Mouse (Mus musculus): Measurements from ENCODE around the gene Ammecr1. TPM values are rescaled to one million over a fixed set of nuclear protein-coding genes. Genes with fewer than 3 reads are reported as not detected.
A peak's percentile ranks its signal among the peaks of the same experiment; 100 is the strongest.

Ammecr1 gene
- total RNA-seq, 1 experiment from 2014 or later = 24.7 TPM

DNA sequence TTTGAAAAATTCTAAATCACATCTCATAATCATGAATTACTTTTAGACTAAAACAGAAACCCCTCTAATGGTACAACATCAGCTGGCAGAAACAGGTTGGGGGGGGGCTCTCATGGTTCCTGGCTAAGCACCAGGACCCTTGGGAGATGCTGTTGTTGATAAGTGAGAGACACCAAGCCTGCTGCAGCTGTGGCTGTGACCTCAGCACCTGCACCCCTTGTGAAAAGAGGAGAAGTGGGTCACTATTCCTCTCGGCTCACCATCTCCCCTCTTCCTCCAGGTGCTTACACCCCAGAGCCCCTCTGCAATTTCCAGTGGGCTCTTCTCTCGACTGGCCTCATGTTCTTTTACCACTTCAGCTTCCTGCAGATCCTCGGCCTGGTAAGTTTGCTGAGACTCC lies 134.3 kb downstream of the Ammecr1 start:
- ATAC-seq (replicated peaks; ENCODE audit: low read depth, poor library complexity, severe bottlenecking) = no peak

- ATAC-seq (replicated peaks; ENCODE audit: low read depth, poor library complexity, severe bottlenecking) = no peak
Observed at GRCm38 (mm10) chrX:142830572-142830971, 136.0 kb downstream of the Ammecr1 start.

DNA sequence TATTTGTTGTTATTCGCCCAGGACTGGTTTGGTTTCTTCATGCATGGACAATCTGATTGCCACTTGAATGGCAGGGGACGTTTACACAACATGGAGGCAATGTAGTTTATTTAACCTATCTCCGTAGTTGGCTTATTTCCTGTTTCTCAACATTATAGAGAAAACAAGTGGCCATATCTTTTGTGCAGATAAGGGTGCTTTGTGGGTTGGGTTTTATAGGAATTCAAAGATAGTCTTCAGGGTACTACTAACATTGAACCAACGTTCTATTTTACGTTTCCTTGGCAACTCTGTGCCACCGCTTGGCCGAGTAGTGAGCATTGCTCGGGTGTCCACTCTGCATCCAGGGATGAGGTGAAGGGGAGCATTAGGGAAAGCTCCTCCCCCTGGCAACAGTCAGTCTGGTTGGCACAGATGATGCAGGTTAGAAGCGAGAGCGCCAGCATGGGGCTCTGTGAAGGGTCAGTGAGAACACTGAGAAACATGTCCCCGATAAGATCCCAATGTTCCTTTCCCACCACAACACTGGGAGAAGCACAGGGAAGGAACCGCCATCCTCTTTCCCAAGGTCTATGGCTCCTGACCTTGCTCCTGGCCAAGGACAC lies 136.6 kb downstream of the Ammecr1 start:
- ATAC-seq (replicated peaks; ENCODE audit: low read depth, poor library complexity, severe bottlenecking) = no peak; the same call in 1 of the 2 replicates

- ATAC-seq (replicated peaks; ENCODE audit: low read depth, poor library complexity, severe bottlenecking) = no peak
Observed at GRCm38 (mm10) chrX:142829267-142829666, 137.3 kb downstream of the Ammecr1 start.

GRCm38 (mm10) chrX:142828184-142828908 lies 138.2 kb downstream of the Ammecr1 start:
- ATAC-seq (replicated peaks; ENCODE audit: low read depth, poor library complexity, severe bottlenecking) = peak; percentile 10; the same call in 1 of the 2 replicates

DNA sequence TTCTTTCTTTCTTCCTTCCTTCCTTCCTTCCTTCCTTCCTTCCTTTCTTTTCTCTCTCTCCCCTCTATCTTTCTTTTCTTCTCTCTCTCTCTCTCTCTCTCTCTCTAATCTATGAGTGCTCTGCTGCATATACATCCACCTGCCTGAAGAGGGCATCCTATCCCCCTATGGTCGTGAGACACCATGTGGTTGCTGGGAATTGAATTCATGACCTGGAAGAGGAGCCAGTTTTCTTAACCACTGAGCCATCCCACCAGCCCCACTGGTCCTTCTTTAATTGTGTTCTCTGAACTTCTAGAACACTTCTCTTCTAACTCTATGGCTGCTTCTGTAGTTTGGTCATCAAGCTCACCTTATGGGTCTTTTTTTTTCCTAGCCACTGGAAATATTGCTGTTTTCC lies 138.9 kb downstream of the Ammecr1 start:
- ATAC-seq (replicated peaks; ENCODE audit: low read depth, poor library complexity, severe bottlenecking) = no peak

DNA sequence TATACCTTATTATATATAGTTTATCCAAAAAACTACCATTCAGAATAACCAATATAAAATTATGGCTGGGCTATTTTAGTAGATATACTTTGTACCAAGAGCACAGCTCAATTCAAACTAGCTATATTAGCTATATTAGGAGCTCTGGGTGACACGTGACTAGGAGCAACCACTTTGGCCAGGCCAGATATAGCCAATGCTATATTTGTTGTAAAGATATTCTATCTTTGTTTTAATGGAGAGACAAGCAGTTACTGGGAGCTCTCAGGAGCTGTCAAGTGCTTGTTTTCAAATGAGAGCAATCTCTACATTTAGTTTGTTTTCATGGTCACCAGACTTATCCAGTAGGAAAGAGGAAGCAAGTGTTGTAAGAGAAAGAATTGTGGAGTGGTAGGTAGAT lies 141.2 kb downstream of the Ammecr1 start:
- ATAC-seq (replicated peaks; ENCODE audit: low read depth, poor library complexity, severe bottlenecking) = no peak

GRCm38 (mm10) chrX:142821846-142822245 lies 144.7 kb downstream of the Ammecr1 start:
- 0 out of 2 replicates have a peak, but pooled peaks have one; percentile 45 for ATAC-seq (replicated peaks; ENCODE audit: low read depth, poor library complexity, severe bottlenecking)

DNA sequence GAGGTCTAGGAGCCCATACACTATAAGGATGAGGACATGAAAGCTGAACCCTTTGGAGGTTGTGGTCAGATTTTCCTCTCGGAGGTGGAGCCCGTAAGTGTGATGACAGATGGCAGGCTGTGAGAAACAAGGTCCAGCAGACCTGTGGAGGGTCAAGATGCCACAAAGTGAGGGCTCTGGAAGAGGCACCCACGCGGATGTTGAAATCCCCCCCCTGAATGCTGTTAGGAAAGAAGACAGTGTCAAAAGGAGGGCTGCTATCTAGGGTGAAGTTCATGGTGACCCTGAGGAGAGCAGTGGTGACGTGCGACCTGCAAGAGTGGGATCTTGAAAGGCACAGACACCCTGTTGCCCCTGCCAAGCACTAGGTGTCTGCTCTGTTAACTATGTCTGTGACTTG lies 145.3 kb downstream of the Ammecr1 start:
- no peak for ATAC-seq (replicated peaks; ENCODE audit: low read depth, poor library complexity, severe bottlenecking)

- ATAC-seq (replicated peaks; ENCODE audit: low read depth, poor library complexity, severe bottlenecking) = peak; percentile 66
Observed at GRCm38 (mm10) chrX:142818057-142818682, 148.4 kb downstream of the Ammecr1 start.

- peak; percentile 68; the same call in 1 of the 2 replicates for ATAC-seq (replicated peaks; ENCODE audit: low read depth, poor library complexity, severe bottlenecking)
Observed at GRCm38 (mm10) chrX:142813146-142813545, 153.4 kb downstream of the Ammecr1 start.

DNA sequence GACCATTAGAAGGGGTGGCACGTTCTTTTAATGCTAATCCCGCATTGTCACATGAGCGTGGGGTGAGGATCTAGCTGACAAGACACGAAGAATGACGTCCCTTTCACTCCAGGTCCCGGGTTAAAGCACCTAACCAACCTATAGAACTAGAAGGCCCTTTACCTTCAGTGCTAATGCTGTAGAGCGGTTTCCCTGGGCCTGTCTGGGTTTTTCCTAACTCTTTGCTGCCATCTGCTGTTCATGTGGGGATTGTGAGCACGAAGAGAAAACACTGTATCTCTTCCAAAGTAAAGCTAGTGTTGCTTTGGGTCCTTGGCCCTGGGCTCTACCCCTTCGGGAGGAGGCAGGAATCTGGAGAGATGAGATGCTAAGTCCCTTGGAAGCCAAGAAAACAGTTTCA lies 158.1 kb downstream of the Ammecr1 start:
- peak; percentile 40; the same call in 1 of the 2 replicates for ATAC-seq (replicated peaks; ENCODE audit: low read depth, poor library complexity, severe bottlenecking)

DNA sequence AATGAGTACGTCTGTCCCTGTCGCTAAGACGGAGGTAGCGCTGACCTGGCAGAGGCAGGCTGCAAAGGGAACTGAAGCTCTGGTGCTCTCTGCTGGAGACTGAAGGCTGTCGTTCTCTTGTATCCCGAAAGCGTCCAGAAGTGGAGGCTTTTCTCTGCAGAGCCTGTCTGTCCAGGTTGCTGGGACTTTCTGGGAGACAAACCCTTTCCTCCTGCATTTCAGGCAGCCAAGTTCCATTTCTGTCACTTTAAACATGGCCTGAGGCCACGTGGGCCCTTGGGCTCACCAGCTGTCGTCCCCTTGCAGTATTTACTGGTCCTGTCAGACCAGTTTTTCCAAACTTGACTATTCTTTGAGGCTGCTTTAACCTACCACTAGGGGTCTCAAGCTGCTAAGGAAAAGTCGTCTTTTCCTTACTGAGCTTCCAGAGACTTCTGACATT lies 159.9 kb downstream of the Ammecr1 start:
- no peak for ATAC-seq (replicated peaks; ENCODE audit: low read depth, poor library complexity, severe bottlenecking)

DNA sequence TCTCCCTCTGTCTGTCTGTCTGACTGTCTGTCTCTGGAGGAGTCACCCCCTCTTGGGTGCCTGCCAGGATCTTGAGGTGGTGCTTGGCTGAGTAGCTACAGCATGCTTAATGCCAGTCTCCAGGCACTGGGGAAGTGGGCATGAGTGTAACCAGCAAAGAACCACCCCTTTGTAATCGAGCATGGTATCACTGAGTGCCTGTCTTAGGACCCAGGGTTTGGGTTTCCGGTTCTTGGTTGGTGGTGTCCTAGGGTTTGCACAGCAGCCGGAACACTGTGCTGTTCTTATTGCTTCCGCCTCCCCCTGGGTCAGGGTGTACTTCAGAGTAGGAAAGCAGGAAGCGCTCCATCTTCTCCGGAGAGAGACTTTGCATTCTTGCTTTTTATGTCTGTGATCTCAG lies 160.4 kb downstream of the Ammecr1 start:
- ATAC-seq (replicated peaks; ENCODE audit: low read depth, poor library complexity, severe bottlenecking) = peak; percentile 84

DNA sequence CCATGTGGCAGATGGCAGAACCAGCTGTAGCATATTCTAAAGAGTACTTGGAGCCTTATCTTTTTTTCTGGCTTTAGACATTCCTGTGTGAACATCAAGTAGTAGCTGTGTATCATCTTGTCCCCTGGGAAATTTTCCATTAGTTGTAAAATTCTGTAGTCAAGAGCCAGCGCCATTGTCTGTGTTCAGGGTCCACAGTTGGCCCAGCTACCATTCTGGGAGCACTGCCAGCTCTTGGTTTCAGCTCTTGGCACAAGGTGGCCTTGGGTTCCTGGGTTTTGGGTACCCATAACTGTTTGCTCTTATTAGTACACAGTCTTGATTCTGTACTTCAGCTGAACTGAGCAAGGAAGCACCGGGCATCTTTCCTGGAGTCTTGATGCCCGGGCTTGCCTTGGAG lies 161.9 kb downstream of the Ammecr1 start:
- no peak for ATAC-seq (replicated peaks; ENCODE audit: low read depth, poor library complexity, severe bottlenecking)

Other genes with a start within 250 kb of the Ammecr1 start
- not detected in 2 replicates for gene Rtl9, start 132.9 kb upstream of the Ammecr1 start, total RNA-seq (2017)

All from common myeloid progenitor, adult 5-6 weeks (primary cell).